Mouse (Mus musculus) stomach, postnatal 0 days (tissue): ENCODE measurements around the gene Iqcj.

ENCODE experiments used
- CTCF ChIP-seq: IDR thresholded peaks from 2 replicates; pipeline ENCODE4 v1.5.1; 2016; ENCODE audit warnings: antibody characterized with exemption, low read depth, mild to moderate bottlenecking, moderate library complexity
- EP300 ChIP-seq: optimal IDR thresholded peaks from 2 replicates; pipeline ENCODE3; 2016; ENCODE audit warnings: antibody characterized with exemption

GRCm38 (mm10) chr3:67867420-67868065 is 24.5 kb upstream of the Iqcj start:
- no peak for TF ChIP-seq CTCF
- no peak for TF ChIP-seq EP300
